Mouse (Mus musculus) spleen, postnatal 0 days (tissue): ENCODE results near the gene Igfbp5. TPM values are rescaled to one million over a fixed set of nuclear protein-coding genes. Genes with fewer than 3 reads are reported as not detected.

ENCODE experiments used
- polyA plus RNA-seq: library from polyadenylated mRNA; unstranded; fragments of >200 nt; fragmentation: Nextera tagmentation; extraction: Ambion mirVana; gene quantifications from 2 replicates; pipeline ENCODE4 v1.2.1, GENCODE M21; 2015

Igfbp5 gene
- polyA plus RNA-seq = 13.6 and 20.4 TPM in 2 replicates

GRCm38 (mm10) chr1:72874287-72875211, at the start of gene Igfbp5:
Gene Igfbp5, minus strand, starts transcription at chr1:72874884.

GRCm38 (mm10) chr1:72823751-72824706, 50.7 kb downstream of the Igfbp5 start, which contains the start of gene Igfbp2:
Gene Igfbp2, plus strand, starts transcription at chr1:72824503.

Other genes starting within 250 kb of the Igfbp5 start
- not detected in 2 replicates for gene Ankar, start 174.3 kb downstream of the Igfbp5 start, polyA plus RNA-seq
- gene Rpl37a, start 163.6 kb downstream of the Igfbp5 start, polyA plus RNA-seq = 2,091 and 2,158 TPM in 2 replicates
- 25.3 and 29.3 TPM in 2 replicates for gene Igfbp2, start 50.4 kb downstream of the Igfbp5 start, polyA plus RNA-seq
- not detected in 2 replicates for gene Tnp1, start 141.0 kb upstream of the Igfbp5 start, polyA plus RNA-seq